Mouse (Mus musculus): ENCODE results near the gene Hist1h3f. TPM values are rescaled to one million over a fixed set of nuclear protein-coding genes. Genes with fewer than 3 reads are reported as not detected.

Gene Hist1h3f
- polyA plus RNA-seq, 1 experiment from 2014 or later, result 0.32 TPM

GRCm38 (mm10) chr13:23506351-23506750 is 37.5 kb upstream of the Hist1h3f start:
- Histone ChIP-seq H3K9me3 (ENCODE audit: low read length) (no peaks in the 10 kb centered on the region), H3K27me3 (replicated peaks; ENCODE audit: insufficient read depth, low read length) (no peaks in the 10 kb centered on the region), H3K4me1 (ENCODE audit: insufficient read depth, low read depth, low read length) (no peaks in the 10 kb centered on the region), H3K4me2 (replicated peaks; ENCODE audit: low read depth, low read length) (no peak overlapping the region; the same call in 1 of the 2 replicates), H3K36me3 (ENCODE audit: insufficient read depth, low read length) (no peaks in the 10 kb centered on the region), H3K4me3 (ENCODE audit: low read depth, low read length) (no peak overlapping the region), H3K9ac (replicated peaks; ENCODE audit: low read depth) (no peak overlapping the region), H3K27ac (ENCODE audit: low read length) (no peak overlapping the region)
- 18% methylated on average over 13 of the region's 13 CpGs for WGBS
- DNase-seq (ENCODE audit: low spot score) (peak; percentile 33), ATAC-seq (no peak)
- TF ChIP-seq CTCF (IDR thresholded peaks at IDR 0.05), result no peak

DNA sequence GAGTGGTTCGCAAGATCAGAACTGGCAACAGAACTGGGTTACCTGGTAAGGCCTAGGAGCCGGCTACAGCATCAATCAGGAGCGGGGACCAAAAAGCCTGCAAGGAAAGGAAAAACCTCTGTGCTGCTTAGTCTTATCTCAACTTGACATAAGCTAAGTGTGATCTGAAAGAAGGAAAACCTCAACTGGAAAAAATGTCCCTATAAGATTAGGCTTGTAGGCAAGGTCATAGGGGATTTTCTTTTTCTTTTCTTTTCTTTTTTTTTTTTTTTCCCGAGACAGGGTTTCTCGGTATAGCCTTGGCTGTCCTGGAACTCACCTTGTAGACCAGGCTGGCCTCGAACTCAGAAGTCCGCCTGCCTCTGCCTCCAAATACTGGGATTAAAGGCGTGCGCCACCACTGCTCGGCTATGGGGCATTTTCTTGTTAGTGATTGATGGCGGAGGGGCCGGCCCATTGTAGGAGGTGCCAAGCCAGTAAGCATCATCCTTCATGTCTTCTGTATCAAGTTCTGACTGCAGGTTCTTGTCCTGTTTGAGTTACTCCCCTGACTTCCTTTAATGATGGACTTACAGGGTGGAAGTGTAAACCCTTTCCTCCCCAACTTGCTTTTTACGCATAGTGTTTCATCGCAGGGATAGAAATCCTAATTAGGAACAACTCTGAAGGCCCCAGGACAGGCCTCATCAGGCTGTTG is 36.9 kb upstream of the Hist1h3f start:
- 38% methylated on average over 14 of the region's 14 CpGs for WGBS
- Histone ChIP-seq H3K9ac (replicated peaks; ENCODE audit: low read depth) (no peak overlapping the region), H3K9me3 (ENCODE audit: low read length) (no peaks in the 10 kb centered on the region), H3K4me2 (replicated peaks; ENCODE audit: low read depth, low read length) (no peak overlapping the region), H3K27ac (ENCODE audit: low read length) (no peak overlapping the region), H3K36me3 (ENCODE audit: insufficient read depth, low read length) (no peaks in the 10 kb centered on the region), H3K27me3 (replicated peaks; ENCODE audit: insufficient read depth, low read length) (no peaks in the 10 kb centered on the region), H3K4me1 (ENCODE audit: insufficient read depth, low read depth, low read length) (no peaks in the 10 kb centered on the region), H3K4me3 (ENCODE audit: low read depth, low read length) (no peak overlapping the region)
- TF ChIP-seq CTCF (IDR thresholded peaks at IDR 0.05) (no peak), EP300 (IDR thresholded peaks at IDR 0.05) (no peak)
- ATAC-seq (no peak), DNase-seq (ENCODE audit: low spot score) (no peak)

DNA sequence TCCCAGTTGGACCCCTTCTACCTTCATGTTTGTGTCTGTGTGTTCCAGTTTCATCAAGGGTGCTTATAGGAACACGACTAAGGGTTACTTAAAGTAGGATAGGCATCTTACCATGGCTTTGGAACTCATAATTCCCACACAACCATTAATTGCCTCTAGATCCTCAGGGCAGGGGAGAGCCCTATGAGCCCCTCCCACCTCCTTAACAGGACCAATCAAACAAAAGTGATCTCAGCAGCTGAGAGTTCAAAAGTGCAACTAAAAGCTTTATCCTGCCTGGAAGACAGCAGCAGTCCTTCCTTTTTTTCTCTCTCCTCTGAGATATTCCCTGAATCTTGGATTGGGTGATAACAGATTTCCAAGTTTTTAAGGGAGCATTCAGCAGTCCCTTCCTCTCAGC is 33.7 kb upstream of the Hist1h3f start:
- DNase-seq (ENCODE audit: low spot score), result no peak
- no peak overlapping the region for H3K9ac ChIP-seq (replicated peaks; ENCODE audit: low read depth)
- no peaks in the 10 kb centered on the region for H3K27me3 ChIP-seq (replicated peaks; ENCODE audit: insufficient read depth, low read length)
- no peak overlapping the region for H3K4me3 ChIP-seq (ENCODE audit: low read depth, low read length)
- H3K4me2 ChIP-seq (replicated peaks; ENCODE audit: low read depth, low read length), result no peak overlapping the region
- no peaks in the 10 kb centered on the region for H3K4me1 ChIP-seq (ENCODE audit: insufficient read depth, low read depth, low read length)
- ATAC-seq, result no peak
- H3K27ac ChIP-seq (ENCODE audit: low read length), result no peak overlapping the region
- 37% methylated on average over 1 of the region's 1 CpGs for WGBS
- H3K9me3 ChIP-seq (ENCODE audit: low read length), result no peaks in the 10 kb centered on the region
- TF ChIP-seq CTCF (IDR thresholded peaks at IDR 0.05) (no peak), EP300 (IDR thresholded peaks at IDR 0.05) (no peak)
- no peaks in the 10 kb centered on the region for H3K36me3 ChIP-seq (ENCODE audit: insufficient read depth, low read length)

DNA sequence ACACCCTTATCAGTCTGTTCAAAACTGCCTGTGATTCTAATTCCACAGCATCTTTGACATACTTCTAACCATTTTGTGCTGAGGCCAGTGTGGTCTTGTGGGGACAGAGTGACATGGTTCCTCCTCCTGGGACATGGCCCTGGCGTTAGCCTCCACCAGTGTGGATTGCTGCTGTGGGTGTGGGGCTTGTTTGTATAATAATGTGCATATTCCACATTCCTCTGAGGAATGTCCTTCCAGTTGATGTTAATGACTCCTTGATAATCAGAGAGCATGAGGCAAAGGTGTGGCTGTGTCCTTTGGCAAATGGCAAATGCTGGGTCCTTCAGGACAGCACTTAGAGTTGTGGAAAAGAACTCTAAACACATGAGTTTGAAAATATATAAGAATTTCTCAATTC is 30.3 kb upstream of the Hist1h3f start:
- TF ChIP-seq CTCF (IDR thresholded peaks at IDR 0.05), result no peak
- no peak for TF ChIP-seq EP300 (IDR thresholded peaks at IDR 0.05)
- no peaks in the 10 kb centered on the region for H3K27me3 ChIP-seq (replicated peaks; ENCODE audit: insufficient read depth, low read length)
- 57% methylated on average over 1 of the region's 1 CpGs for WGBS
- no peak overlapping the region for H3K27ac ChIP-seq (ENCODE audit: low read length)
- H3K9ac ChIP-seq (replicated peaks; ENCODE audit: low read depth), result no peak overlapping the region
- H3K9me3 ChIP-seq (ENCODE audit: low read length), result no peaks in the 10 kb centered on the region
- no peaks in the 10 kb centered on the region for H3K36me3 ChIP-seq (ENCODE audit: insufficient read depth, low read length)
- no peak overlapping the region for H3K4me2 ChIP-seq (replicated peaks; ENCODE audit: low read depth, low read length)
- no peak overlapping the region for H3K4me3 ChIP-seq (ENCODE audit: low read depth, low read length)
- ATAC-seq (no peak), DNase-seq (ENCODE audit: low spot score) (no peak)
- no peaks in the 10 kb centered on the region for H3K4me1 ChIP-seq (ENCODE audit: insufficient read depth, low read depth, low read length)

GRCm38 (mm10) chr13:23515281-23515680 is 28.6 kb upstream of the Hist1h3f start:
- no peaks in the 10 kb centered on the region for H3K9me3 ChIP-seq (ENCODE audit: low read length)
- no peaks in the 10 kb centered on the region for H3K4me1 ChIP-seq (ENCODE audit: insufficient read depth, low read depth, low read length)
- no peaks in the 10 kb centered on the region for H3K36me3 ChIP-seq (ENCODE audit: insufficient read depth, low read length)
- no peak for TF ChIP-seq CTCF (IDR thresholded peaks at IDR 0.05)
- TF ChIP-seq EP300 (IDR thresholded peaks at IDR 0.05), result no peak
- WGBS, result 73% methylated on average over 5 of the region's 5 CpGs
- ATAC-seq (no peak), DNase-seq (ENCODE audit: low spot score) (no peak)
- no peak overlapping the region for H3K4me2 ChIP-seq (replicated peaks; ENCODE audit: low read depth, low read length)
- H3K27me3 ChIP-seq (replicated peaks; ENCODE audit: insufficient read depth, low read length), result no peaks in the 10 kb centered on the region
- H3K9ac ChIP-seq (replicated peaks; ENCODE audit: low read depth), result no peak overlapping the region
- H3K4me3 ChIP-seq (ENCODE audit: low read depth, low read length), result no peak overlapping the region
- no peak overlapping the region for H3K27ac ChIP-seq (ENCODE audit: low read length)

- H3K27me3 ChIP-seq (replicated peaks; ENCODE audit: insufficient read depth, low read length), result no peaks in the 10 kb centered on the region
- TF ChIP-seq CTCF (IDR thresholded peaks at IDR 0.05) (no peak), EP300 (IDR thresholded peaks at IDR 0.05) (no peak)
- H3K4me3 ChIP-seq (ENCODE audit: low read depth, low read length), result no peak overlapping the region
- no peak overlapping the region for H3K9ac ChIP-seq (replicated peaks; ENCODE audit: low read depth)
- no peaks in the 10 kb centered on the region for H3K9me3 ChIP-seq (ENCODE audit: low read length)
- no peaks in the 10 kb centered on the region for H3K36me3 ChIP-seq (ENCODE audit: insufficient read depth, low read length)
- DNase-seq (ENCODE audit: low spot score), result no peak
- no peaks in the 10 kb centered on the region for H3K4me1 ChIP-seq (ENCODE audit: insufficient read depth, low read depth, low read length)
- H3K4me2 ChIP-seq (replicated peaks; ENCODE audit: low read depth, low read length), result peak overlapping the region; percentile 17; the same call in 1 of the 2 replicates
- 47% methylated on average over 15 of the region's 15 CpGs for WGBS
- no peak overlapping the region for H3K27ac ChIP-seq (ENCODE audit: low read length)
- ATAC-seq, result no peak
Observed at GRCm38 (mm10) chr13:23515826-23516620, 27.8 kb upstream of the Hist1h3f start.

All from lung, postnatal 0 days (tissue).